Mouse (Mus musculus) stomach, postnatal 0 days (tissue): ENCODE data around the gene Stn1. TPM values are rescaled to one million over a fixed set of nuclear protein-coding genes. Genes with fewer than 3 reads are reported as not detected.
A peak's percentile ranks its signal among the peaks of the same experiment; 100 is the strongest.

Experiments
- ATAC-seq: fragments of 200-750 bp; cut with Nextera tagmentation; 2 replicates; pipeline ENCODE4 v1.8.0; 2017; ENCODE audit not compliant: low FRiP score, low TSS enrichment
- DNase-seq: peaks from one replicate; pipeline ENCODE4 v3.0.0-alpha.2; 2016; ENCODE audit warnings: low spot score
- H3K27ac ChIP-seq: fragments of 300-500 bp; sonication (generic); replicated peaks from 2 replicates; pipeline ENCODE4 v1.5.1; 2014; ENCODE audit warnings: mild to moderate bottlenecking, control low read depth
- H3K27me3 ChIP-seq: fragments of 300-500 bp; sonication (generic); 2 replicates; pipeline ENCODE4 v1.6.1; 2014; ENCODE audit warnings: low read length; ENCODE audit not compliant: control insufficient read depth, insufficient read depth
- H3K36me3 ChIP-seq: fragments of 300-500 bp; sonication (generic); 2 replicates; pipeline ENCODE4 v1.6.1; 2014; ENCODE audit warnings: low read length, mixed read lengths; ENCODE audit not compliant: control insufficient read depth, insufficient read depth
- H3K4me1 ChIP-seq: fragments of 300-500 bp; sonication (generic); replicated peaks from 2 replicates; pipeline ENCODE4 v1.6.1; 2014; ENCODE audit warnings: antibody characterized with exemption; ENCODE audit not compliant: control insufficient read depth, insufficient read depth
- H3K4me2 ChIP-seq: fragments of 300-500 bp; sonication (generic); replicated peaks from 2 replicates; pipeline ENCODE4 v1.6.1; 2014; ENCODE audit warnings: low read depth, mild to moderate bottlenecking, control low read depth, moderate library complexity
- H3K4me3 ChIP-seq: fragments of 300-500 bp; sonication (generic); 2 replicates; pipeline ENCODE4 v1.5.1; 2014; ENCODE audit warnings: low read depth, low read length, control low read depth
- H3K9ac ChIP-seq: fragments of 300-500 bp; sonication (generic); 2 replicates; pipeline ENCODE4 v1.6.1; 2014; ENCODE audit warnings: mild to moderate bottlenecking, low read length, control low read depth, mixed read lengths
- H3K9me3 ChIP-seq: fragments of 300-500 bp; sonication (generic); 2 replicates; pipeline ENCODE4 v1.6.1; 2016; ENCODE audit warnings: low read length; ENCODE audit not compliant: control insufficient read depth
- CTCF ChIP-seq: IDR thresholded peaks from 2 replicates; pipeline ENCODE4 v1.5.1; 2016; ENCODE audit warnings: antibody characterized with exemption, low read depth, mild to moderate bottlenecking, moderate library complexity
- EP300 ChIP-seq: optimal IDR thresholded peaks from 2 replicates; pipeline ENCODE3; 2016; ENCODE audit warnings: antibody characterized with exemption
- WGBS: fragments of 180-500 bp; shearing (Covaris S2); extraction: QIAGEN DNeasy Blood & Tissue Kit; methylation state at CpG from one replicate; pipeline ENCODE4 v1.1.7; 2014; 5-methylcytosine and 5-hydroxymethylcytosine counted together
- polyA plus RNA-seq: library from polyadenylated mRNA; unstranded; fragments of >200 nt; fragmentation: Nextera tagmentation; extraction: Ambion mirVana; gene quantifications from 2 replicates; pipeline ENCODE4 v1.2.1, GENCODE M21; 2015

The Stn1 gene
- polyA plus RNA-seq, 1 experiment from 2014 or later = 25.9 TPM

DNA sequence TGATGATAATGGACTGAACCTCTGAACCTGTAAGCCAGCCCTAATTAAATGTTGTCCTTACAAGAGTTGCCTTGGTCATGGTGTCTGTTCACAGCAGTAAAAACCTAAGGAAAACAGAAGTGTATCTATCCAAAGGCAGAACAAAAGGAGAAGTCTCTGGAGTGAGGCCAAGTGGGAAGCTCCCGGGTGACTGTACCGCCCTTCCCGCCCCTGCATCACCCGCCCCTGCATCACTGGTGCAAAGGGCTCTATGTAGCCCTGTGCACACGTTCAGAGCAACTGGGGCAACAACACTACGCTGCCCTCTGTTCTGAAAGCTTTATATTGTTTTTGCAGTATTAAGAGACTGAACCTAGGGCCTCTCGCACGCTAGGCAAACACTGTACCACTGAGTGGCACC, 19.7 kb downstream of the Stn1 start:
- 73% methylated on average over 8 of the region's 8 CpGs for WGBS

GRCm38 (mm10) chr19:47516879-47517278, 20.4 kb downstream of the Stn1 start:
- peak; percentile 39 for DNase-seq
- Histone ChIP-seq H3K9me3 (no peaks in the 10 kb centered on the region), H3K4me3 (no peak overlapping the region), H3K27ac (peak overlapping the region; percentile 49), H3K4me1 (no peaks in the 10 kb centered on the region), H3K36me3 (peaks cover 6% of the 10 kb centered on the region), H3K27me3 (no peaks in the 10 kb centered on the region), H3K4me2 (no peak overlapping the region), H3K9ac (no peak overlapping the region)
- TF ChIP-seq CTCF (no peak), EP300 (no peak)
- 67% methylated on average over 12 of the region's 12 CpGs for WGBS
- no peak for ATAC-seq

More for the DNA sequence above, 19.7 kb downstream of the Stn1 start:
- no peak for TF ChIP-seq CTCF
- no peak for TF ChIP-seq EP300
- Histone ChIP-seq H3K4me1 (no peaks in the 10 kb centered on the region), H3K36me3 (peaks cover 10% of the 10 kb centered on the region), H3K9ac (no peak overlapping the region), H3K27me3 (no peaks in the 10 kb centered on the region), H3K4me2 (no peak overlapping the region), H3K27ac (peak overlapping the region; percentile 49; the same call in 1 of the 2 replicates), H3K4me3 (no peak overlapping the region), H3K9me3 (no peaks in the 10 kb centered on the region)
- peak; percentile 67 for DNase-seq
- peak; percentile 16; the same call in 1 of the 2 replicates for ATAC-seq

- H3K27ac ChIP-seq = peak overlapping the region; percentile 86
- no peak overlapping the region for H3K4me3 ChIP-seq
- H3K36me3 ChIP-seq = peaks cover 3% of the 10 kb centered on the region; the same call in 1 of the 2 replicates
- H3K4me2 ChIP-seq = no peak overlapping the region; the same call in 1 of the 2 replicates
- TF ChIP-seq EP300 (peak; percentile 46), CTCF (no peak)
- DNase-seq (peak; percentile 83), ATAC-seq (peak; percentile 88)
- H3K27me3 ChIP-seq = no peaks in the 10 kb centered on the region
- peaks cover 4% of the 10 kb centered on the region; the same call in 1 of the 2 replicates for H3K4me1 ChIP-seq
- 36% methylated on average over 5 of the region's 5 CpGs for WGBS
- H3K9me3 ChIP-seq = no peaks in the 10 kb centered on the region
- H3K9ac ChIP-seq = no peak overlapping the region
Measured at GRCm38 (mm10) chr19:47515091-47515490, 22.2 kb downstream of the Stn1 start.

DNA sequence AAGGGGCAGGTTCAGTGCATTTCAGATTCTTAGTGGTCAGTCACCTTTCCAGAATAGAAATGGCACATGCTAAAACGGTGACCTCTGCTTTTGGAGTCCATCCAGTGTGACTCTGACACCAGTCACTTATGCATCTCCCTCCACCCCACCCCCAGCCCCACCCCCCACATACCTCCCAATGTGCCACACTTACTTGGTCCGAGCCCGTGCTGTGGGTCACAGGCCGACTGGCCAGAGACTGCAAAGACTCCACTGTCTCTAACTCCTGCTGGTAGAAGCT, 23.7 kb downstream of the Stn1 start:
- peak overlapping the region; percentile 29; the same call in 1 of the 2 replicates for H3K4me2 ChIP-seq
- no peak for DNase-seq

GRCm38 (mm10) chr19:47512794-47513617, 24.3 kb downstream of the Stn1 start:
- Histone ChIP-seq H3K4me2 (peak overlapping the region; percentile 29; the same call in 1 of the 2 replicates), H3K9me3 (no peaks in the 10 kb centered on the region), H3K4me3 (no peak overlapping the region), H3K27me3 (no peaks in the 10 kb centered on the region), H3K4me1 (peaks cover 10% of the 10 kb centered on the region), H3K9ac (peak overlapping the region; percentile 8; the same call in 1 of the 2 replicates), H3K36me3 (peaks cover 3% of the 10 kb centered on the region; the same call in 1 of the 2 replicates), H3K27ac (peak overlapping the region; percentile 83)
- TF ChIP-seq CTCF = no peak
- no peak for TF ChIP-seq EP300
- 51% methylated on average over 21 of the region's 21 CpGs for WGBS
- ATAC-seq (peak; percentile 36), DNase-seq (peak; percentile 76)

More for the DNA sequence above, 23.7 kb downstream of the Stn1 start:
- no peak for TF ChIP-seq EP300
- no peak for TF ChIP-seq CTCF
- 86% methylated on average over 4 of the region's 4 CpGs for WGBS
- H3K9ac ChIP-seq = peak overlapping the region; percentile 8; the same call in 1 of the 2 replicates
- no peaks in the 10 kb centered on the region for H3K27me3 ChIP-seq
- no peaks in the 10 kb centered on the region for H3K9me3 ChIP-seq
- ATAC-seq = no peak
- no peak overlapping the region for H3K4me3 ChIP-seq
- peak overlapping the region; percentile 83 for H3K27ac ChIP-seq
- peaks cover 3% of the 10 kb centered on the region; the same call in 1 of the 2 replicates for H3K36me3 ChIP-seq
- peaks cover 7% of the 10 kb centered on the region; the same call in 1 of the 2 replicates for H3K4me1 ChIP-seq

GRCm38 (mm10) chr19:47511958-47512357, 25.3 kb downstream of the Stn1 start:
- whole genome bisulfite sequencing = 68% methylated on average over 6 of the region's 6 CpGs
- peak overlapping the region; percentile 93 for H3K27ac ChIP-seq

More at GRCm38 (mm10) chr19:47511958-47512357, 25.3 kb downstream of the Stn1 start:
- Histone ChIP-seq H3K4me1 (peaks cover 11% of the 10 kb centered on the region), H3K27me3 (no peaks in the 10 kb centered on the region), H3K9ac (no peak overlapping the region; the same call in 1 of the 2 replicates), H3K4me3 (no peak overlapping the region), H3K4me2 (no peak overlapping the region), H3K9me3 (no peaks in the 10 kb centered on the region), H3K36me3 (peaks cover 3% of the 10 kb centered on the region; the same call in 1 of the 2 replicates)
- TF ChIP-seq CTCF (no peak), EP300 (no peak)
- DNase-seq = no peak
- no peak for ATAC-seq
